Mouse (Mus musculus): ENCODE data around the gene Rprd2.

DNA sequence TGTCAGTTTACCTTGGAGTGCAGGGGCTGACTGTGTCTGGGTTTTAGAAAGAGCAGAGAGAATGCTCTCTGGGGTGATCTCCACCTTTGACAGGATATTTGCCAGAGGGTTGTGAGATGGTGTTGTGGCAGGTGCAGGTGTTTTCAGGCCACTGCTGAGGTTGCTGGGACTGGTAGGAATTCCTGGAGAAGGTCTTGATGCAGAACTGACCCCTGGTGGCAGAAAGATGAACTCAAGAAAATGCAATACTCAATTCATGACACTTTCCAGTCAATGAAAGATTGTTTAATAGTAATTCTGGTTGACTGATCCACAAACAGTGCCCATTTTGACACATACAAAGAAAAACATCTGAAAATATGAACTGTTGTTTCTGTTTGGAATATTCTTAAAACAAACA, 46.7 kb downstream of the Rprd2 start:
- TF ChIP-seq POLR2A (IDR thresholded peaks at IDR 0.05; ENCODE audit: extremely low read depth, insufficient read depth, low read length) (no peak), CTCF (IDR thresholded peaks at IDR 0.05; ENCODE audit: low read depth, low read length) (peak; percentile 31; the same call in 1 of the 2 replicates)
